Mouse (Mus musculus) CD4-positive, CD25-positive, alpha-beta regulatory T cell, adult 2 months (primary cell): ENCODE measurements around the gene Cfap70.

ENCODE experiments used
- DNase-seq: peaks from one replicate; pipeline ENCODE4 v3.0.0-alpha.2; 2012; ENCODE audit warnings: low read depth, low spot score

The Cfap70 gene

GRCm38 (mm10) chr14:20451765-20452331 lies at the start of gene Cfap70:
Gene Cfap70, minus strand, starts transcription at chr14:20452226.
- peak; percentile 76 for DNase-seq

GRCm38 (mm10) chr14:20499982-20500381 lies 48.0 kb upstream of the Cfap70 start:
- DNase-seq, result no peak

DNA sequence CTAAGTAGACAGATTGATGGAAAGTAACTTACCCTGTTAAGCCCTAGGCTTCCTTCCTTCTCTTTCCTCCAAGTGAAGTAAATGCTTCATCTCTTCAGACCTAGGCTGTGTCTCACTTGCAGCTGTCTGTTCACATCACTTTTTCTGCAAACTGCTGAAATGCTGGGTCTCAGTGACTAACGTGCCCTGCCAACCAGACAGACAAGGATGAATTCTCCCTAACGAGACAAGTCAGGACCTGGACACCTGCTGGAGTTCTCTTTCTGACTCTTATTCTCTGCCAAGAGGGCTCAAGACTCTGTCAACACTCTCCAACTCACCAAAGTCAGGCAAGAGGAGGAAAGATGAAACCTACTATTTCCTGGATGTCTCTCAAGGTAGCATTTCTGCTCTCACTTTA lies 44.6 kb upstream of the Cfap70 start, which contains the start of gene Mss51:
Gene Mss51, minus strand, starts transcription at position 299 of the 400 bp plus-strand sequence.
- DNase-seq, result no peak

GRCm38 (mm10) chr14:20486031-20486430 lies 34.0 kb upstream of the Cfap70 start:
- DNase-seq, result no peak

DNA sequence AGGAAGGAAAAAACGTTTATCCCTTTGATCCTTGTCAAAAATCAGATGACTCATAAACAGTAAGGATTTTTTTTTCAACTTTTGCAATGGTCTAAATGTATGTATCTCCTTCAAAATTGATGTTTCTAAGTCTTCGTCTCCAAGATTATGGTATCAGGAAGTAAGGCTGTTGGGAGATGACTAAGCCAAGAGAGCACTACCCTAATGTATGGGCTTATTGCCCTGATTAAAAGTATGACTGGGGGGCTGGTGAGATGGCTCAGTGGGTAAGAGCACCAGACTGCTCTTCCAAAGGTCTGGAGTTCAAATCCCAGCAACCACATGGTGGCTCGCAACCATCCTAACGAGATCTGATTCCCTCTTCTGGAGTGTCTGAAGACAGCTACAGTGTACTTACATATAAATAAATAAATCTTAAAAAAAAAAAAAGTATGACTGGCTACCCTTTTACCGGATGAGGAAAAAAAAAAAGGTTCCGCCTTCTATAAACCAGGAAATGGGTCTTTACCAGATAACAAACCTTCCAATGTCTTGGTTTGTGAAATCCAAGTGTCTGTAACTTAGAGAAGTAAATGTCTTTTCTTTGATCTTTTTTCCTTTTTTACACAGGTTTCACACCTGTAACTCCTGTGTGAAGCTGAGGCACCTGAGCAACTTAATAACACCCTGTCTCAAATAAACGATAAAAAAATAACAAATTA lies 30.2 kb upstream of the Cfap70 start:
- DNase-seq, result no peak

GRCm38 (mm10) chr14:20481211-20481610 lies 29.2 kb upstream of the Cfap70 start:
- peak; percentile 37 for DNase-seq

DNA sequence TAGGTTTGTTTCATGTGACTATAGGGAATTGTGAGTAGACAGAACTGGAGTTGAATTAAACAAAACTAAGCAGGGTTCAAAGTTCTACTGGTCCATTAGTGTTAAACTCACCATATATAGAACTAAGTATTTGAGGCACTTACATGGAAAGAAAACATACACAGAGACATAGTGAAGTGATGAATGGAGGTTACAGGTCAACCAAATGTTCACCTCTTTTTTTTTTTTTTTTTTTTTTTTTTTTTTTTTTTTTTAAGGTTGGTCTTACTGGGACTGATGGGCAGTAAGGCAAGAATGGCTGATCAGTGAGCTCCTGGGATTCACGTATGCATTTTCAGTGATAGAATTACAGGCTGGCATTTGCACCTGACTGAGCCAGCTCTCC lies 28.2 kb upstream of the Cfap70 start:
- DNase-seq, result no peak

GRCm38 (mm10) chr14:20479291-20480194 lies 27.5 kb upstream of the Cfap70 start, which contains the start of gene Anxa7:
Gene Anxa7, minus strand, starts transcription at chr14:20480133.
- DNase-seq, result peak; percentile 85

DNA sequence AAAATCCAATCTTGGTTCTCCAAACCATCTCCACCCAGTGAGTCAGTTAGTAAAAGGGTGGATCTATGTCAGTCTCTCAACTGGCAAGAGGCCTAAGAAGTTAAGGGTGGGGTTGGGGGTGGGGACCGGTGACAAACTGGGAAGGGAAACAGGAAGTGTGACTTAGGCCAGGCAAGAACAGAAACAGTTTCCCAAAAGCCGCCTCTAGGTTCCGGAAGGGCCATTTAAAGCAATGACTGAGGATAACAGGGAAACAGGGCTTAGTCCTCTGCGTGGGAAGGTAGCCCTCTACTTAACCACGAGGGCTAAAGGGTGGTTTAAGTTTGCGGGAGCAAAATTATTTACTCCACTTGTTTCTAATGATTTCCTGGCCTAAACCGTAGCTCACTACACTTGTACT lies 26.8 kb upstream of the Cfap70 start:
- DNase-seq, result peak; percentile 38

GRCm38 (mm10) chr14:20478385-20478784 lies 26.4 kb upstream of the Cfap70 start:
- DNase-seq, result no peak

DNA sequence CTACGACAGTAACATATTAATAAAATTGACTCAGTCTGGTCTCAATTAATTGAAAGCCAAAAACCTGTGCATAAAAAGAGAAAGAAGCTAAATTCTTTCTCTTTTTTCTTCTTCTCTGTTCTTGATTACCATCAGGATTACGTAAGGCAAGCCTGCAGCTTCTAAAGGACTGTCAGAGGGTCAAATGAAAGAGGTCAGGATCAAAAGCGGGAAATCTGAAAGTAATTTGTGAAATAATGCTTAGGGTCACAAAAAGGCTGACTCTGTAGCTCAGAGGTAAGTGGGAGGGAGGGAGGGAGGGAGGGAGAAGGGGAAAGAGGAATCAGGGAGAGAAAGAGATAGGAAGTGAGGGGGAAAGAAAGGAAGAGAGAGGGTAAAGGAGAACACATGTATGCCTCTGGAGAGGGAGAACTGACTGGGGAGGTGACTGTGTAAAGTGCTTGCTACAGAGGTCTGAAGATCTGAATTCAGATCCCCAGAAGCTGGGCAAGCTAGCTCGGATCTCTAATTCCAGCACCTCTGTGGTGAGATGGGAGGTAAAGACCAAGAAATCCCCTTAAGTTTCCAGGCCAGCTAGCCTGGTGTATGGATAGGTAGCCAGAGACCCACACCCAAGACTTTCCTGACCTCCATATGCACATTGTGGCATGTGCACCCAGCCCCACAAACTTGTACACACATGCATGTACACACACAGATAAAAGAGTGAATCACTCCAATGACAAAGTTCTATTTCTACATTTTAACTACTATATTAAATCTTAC lies 25.4 kb upstream of the Cfap70 start:
- DNase-seq, result no peak

- no peak for DNase-seq
Measured at GRCm38 (mm10) chr14:20460216-20460615, 8.2 kb upstream of the Cfap70 start.

GRCm38 (mm10) chr14:20458378-20458777 lies 6.4 kb upstream of the Cfap70 start:
- no peak for DNase-seq

DNA sequence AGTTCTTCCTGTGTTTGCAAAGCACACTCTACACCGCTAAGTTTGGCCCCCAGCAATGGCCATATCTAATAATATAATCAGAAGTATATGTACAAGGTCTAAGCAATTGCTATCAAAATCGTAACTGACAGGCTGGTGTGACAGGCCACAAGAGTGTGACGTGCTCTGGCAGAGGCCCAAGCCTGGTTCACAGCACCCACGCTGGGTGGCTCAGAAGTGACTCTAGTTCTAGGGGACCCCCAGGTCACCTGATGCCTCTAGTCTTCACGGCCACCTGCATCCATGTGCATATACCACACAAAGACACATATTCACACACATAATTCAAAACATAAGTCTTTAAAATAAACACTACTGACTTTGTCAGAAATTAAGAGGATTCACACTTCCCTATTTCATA lies 903 bp upstream of the Cfap70 start:
- no peak for DNase-seq

DNA sequence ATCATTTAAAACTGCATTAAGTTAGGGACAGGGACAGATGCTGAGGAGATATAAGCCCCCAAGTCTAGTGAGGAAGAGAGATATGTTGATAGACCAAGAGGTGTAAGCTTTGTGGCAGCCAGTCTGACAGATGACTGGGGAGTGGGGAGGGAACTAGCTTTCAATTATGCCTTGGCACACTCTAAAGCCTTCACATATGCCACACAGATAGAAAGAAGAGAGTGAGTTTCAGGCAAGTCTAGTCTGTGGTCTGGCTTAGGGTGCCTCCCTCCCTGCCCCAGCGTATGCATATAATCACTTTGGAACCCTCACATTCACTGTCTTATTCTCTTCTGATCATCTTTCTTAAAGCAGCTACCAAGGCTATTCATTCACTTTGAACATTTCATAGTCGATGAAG lies 724 bp downstream of the Cfap70 start:
- DNase-seq, result no peak

- DNase-seq, result no peak
Measured at GRCm38 (mm10) chr14:20447209-20447608, 4.8 kb downstream of the Cfap70 start.

- DNase-seq, result no peak
Measured at GRCm38 (mm10) chr14:20442252-20442651, 9.8 kb downstream of the Cfap70 start.

DNA sequence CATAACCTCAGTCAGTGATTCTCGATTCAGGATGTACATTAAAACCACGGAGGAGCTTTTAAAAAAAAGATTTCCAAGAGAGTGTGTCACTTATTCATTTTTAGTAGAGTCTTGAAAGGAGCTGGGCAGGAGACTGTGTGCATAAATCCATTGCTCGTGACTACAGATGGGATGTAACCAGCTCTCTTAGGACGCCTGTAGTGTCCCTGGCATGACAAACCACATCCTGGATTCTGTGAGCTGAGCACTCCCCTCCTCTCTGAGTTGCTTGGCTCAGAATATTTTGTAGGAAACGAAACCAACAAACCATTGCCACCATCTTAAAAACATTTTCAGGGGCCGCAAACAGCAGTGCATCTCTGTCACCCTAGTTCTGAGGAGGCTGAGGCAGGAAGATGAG lies 15.1 kb downstream of the Cfap70 start:
- DNase-seq, result no peak

DNA sequence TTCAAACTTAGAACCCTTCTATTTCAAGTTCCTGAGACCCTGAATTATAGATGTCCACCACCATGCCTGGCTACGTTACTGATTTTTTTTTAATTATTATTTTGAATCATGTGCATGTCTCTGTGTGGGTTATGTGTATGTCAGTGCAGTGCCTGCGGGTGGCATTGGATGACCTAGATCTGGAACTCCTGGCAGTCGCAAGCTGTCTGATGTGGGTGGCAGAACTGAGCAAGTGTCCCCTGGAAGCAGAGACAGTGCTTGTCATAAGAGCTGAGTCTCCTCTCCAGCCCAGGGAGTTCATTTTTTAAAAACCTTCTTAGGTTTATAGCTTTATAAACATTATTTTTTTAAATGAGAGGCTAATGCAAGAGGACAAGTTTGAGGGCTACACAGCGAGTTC lies 19.6 kb downstream of the Cfap70 start:
- no peak for DNase-seq

GRCm38 (mm10) chr14:20431726-20432125 lies 20.3 kb downstream of the Cfap70 start:
- DNase-seq, result no peak

GRCm38 (mm10) chr14:20429833-20430232 lies 22.2 kb downstream of the Cfap70 start:
- DNase-seq, result no peak

DNA sequence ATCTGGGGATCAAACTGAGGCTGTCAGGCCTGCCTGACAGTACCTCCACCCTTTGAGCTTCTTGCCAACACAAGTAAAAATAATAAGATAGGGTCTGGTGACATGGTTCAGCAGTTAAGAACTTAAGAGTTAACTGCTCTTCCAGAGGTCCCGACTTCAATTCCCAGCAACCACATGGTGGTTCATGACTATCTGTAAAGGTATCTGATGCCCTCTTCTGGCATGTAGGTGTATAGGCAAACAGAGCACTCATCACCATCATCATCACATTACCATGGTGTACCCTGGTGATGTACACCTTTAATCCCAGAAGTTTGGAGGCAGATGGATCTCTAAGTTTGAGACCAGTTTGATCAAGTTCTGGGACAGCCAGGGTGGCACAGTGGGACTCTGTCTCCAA lies 23.4 kb downstream of the Cfap70 start:
- peak; percentile 7 for DNase-seq
